16 mouse cellular contexts compared by ENCODE assay signal in genomic region chr6:39526797-39527196, GRCm38 (mm10). TPM values are rescaled to one million over a fixed set of nuclear protein-coding genes. Genes with fewer than 3 reads are reported as not detected.
DNase-seq lines count a peak whose midpoint lies in the region; ATAC-seq and TF ChIP-seq lines count a peak whose summit lies in the region.
"Had no signal": no experiment of that assay in that cellular context is flagged by ENCODE, and none has a peak within 500 bp of the region (broad histone marks: within the 10 kb centered on the region; RNA-seq: fewer than 3 reads in every experiment).

No protein-coding gene starts in this region.

- H3K27me3 ChIP-seq in hindbrain, embryonic 13.5 days, result no peaks in the 10 kb centered on the region
- no peaks in the 10 kb centered on the region for H3K27me3 ChIP-seq in hindbrain, embryonic 11.5 days (ENCODE audit: control insufficient read depth, insufficient read depth, low read length)
- no peaks in the 10 kb centered on the region for H3K27me3 ChIP-seq in midbrain, embryonic 16.5 days (ENCODE audit: control insufficient read depth, insufficient read depth, low read depth, low read length)
- H3K27me3 ChIP-seq in midbrain, postnatal 0 days (ENCODE audit: insufficient read depth, low read length), result no peaks in the 10 kb centered on the region
- no peaks in the 10 kb centered on the region for H3K27me3 ChIP-seq in forebrain, embryonic 13.5 days
- H3K27me3 ChIP-seq: liver, embryonic 13.5 days; neural tube, embryonic 13.5 days had no signal

- intact Hi-C loops in left cerebral cortex, adult 2 months (cut with DNase I), result no loop called here

- no peak overlapping the region for H3K4me3 ChIP-seq in hindbrain, embryonic 13.5 days
- no peak overlapping the region for H3K4me3 ChIP-seq in hindbrain, embryonic 11.5 days (ENCODE audit: low read depth, low read length)
- H3K4me3 ChIP-seq in midbrain, embryonic 16.5 days (ENCODE audit: low read depth, low read length), result no peak overlapping the region
- no peak overlapping the region for H3K4me3 ChIP-seq in midbrain, postnatal 0 days (ENCODE audit: low read depth, low read length)
- no peak overlapping the region for H3K4me3 ChIP-seq in left cerebral cortex, adult 2 months
- H3K4me3 ChIP-seq in forebrain, embryonic 13.5 days, result no peak overlapping the region
- H3K4me3 ChIP-seq: erythroblast, embryonic 14.5 days; liver, embryonic 13.5 days; neural tube, embryonic 13.5 days had no signal

- no peak for DNase-seq in hindbrain, embryonic 11.5 days (ENCODE audit: low spot score)
- DNase-seq in midbrain, postnatal 0 days (ENCODE audit: low spot score), result no peak
- peak; percentile 42 for DNase-seq in ZHBTc4 (ENCODE audit: low read depth, low spot score)
- DNase-seq in left cerebral cortex, adult 2 months (ENCODE audit: extremely low spot score in 1 of 2, low spot score in 2 of 2), result no peak
- DNase-seq: adrenal gland, postnatal 36 days; embryo, embryonic 11 days; kidney, adult 9 months; liver, embryonic 13.5 days; thymus, postnatal 14 days had no signal

- peaks cover 18% of the 10 kb centered on the region for H3K36me3 ChIP-seq in hindbrain, embryonic 13.5 days
- 0 out of 2 replicates have a peak, but pooled peaks cover 2% of the 10 kb centered on the region for H3K36me3 ChIP-seq in hindbrain, embryonic 11.5 days (ENCODE audit: control insufficient read depth, insufficient read depth, low read length)
- H3K36me3 ChIP-seq in midbrain, embryonic 16.5 days (ENCODE audit: control insufficient read depth, insufficient read depth, low read length), result peaks cover 1% of the 10 kb centered on the region
- peaks cover 9% of the 10 kb centered on the region for H3K36me3 ChIP-seq in midbrain, postnatal 0 days (ENCODE audit: insufficient read depth, low read length)
- peaks cover 17% of the 10 kb centered on the region for H3K36me3 ChIP-seq in forebrain, embryonic 13.5 days (ENCODE audit: poor library complexity, severe bottlenecking)
- H3K36me3 ChIP-seq: liver, embryonic 13.5 days had no signal

- no peaks in the 10 kb centered on the region for H3K9me3 ChIP-seq in hindbrain, embryonic 13.5 days
- H3K9me3 ChIP-seq in hindbrain, embryonic 11.5 days (ENCODE audit: control insufficient read depth, low read length), result no peaks in the 10 kb centered on the region
- H3K9me3 ChIP-seq in midbrain, embryonic 16.5 days (replicated peaks; ENCODE audit: control insufficient read depth, low read length, poor library complexity, severe bottlenecking), result no peaks in the 10 kb centered on the region
- no peaks in the 10 kb centered on the region for H3K9me3 ChIP-seq in midbrain, postnatal 0 days (ENCODE audit: low read length)
- no peaks in the 10 kb centered on the region for H3K9me3 ChIP-seq in forebrain, embryonic 13.5 days (replicated peaks)
- H3K9me3 ChIP-seq: liver, embryonic 13.5 days; neural tube, embryonic 13.5 days had no signal

- no peak overlapping the region for H3K4me2 ChIP-seq in hindbrain, embryonic 13.5 days
- no peak overlapping the region for H3K4me2 ChIP-seq in hindbrain, embryonic 11.5 days (replicated peaks; ENCODE audit: low read depth, low read length)
- no peak overlapping the region for H3K4me2 ChIP-seq in midbrain, embryonic 16.5 days (ENCODE audit: low read length)
- no peak overlapping the region for H3K4me2 ChIP-seq in midbrain, postnatal 0 days (ENCODE audit: low read depth, low read length, poor library complexity, severe bottlenecking)
- H3K4me2 ChIP-seq in forebrain, embryonic 13.5 days, result no peak overlapping the region
- H3K4me2 ChIP-seq: liver, embryonic 13.5 days; neural tube, embryonic 13.5 days had no signal

- peaks cover 30% of the 10 kb centered on the region for H3K4me1 ChIP-seq in hindbrain, embryonic 13.5 days (replicated peaks)
- H3K4me1 ChIP-seq in hindbrain, embryonic 11.5 days (replicated peaks; ENCODE audit: control insufficient read depth, insufficient read depth, low read length), result peaks cover 7% of the 10 kb centered on the region
- peaks cover 23% of the 10 kb centered on the region; the same call in 1 of the 2 replicates for H3K4me1 ChIP-seq in midbrain, embryonic 16.5 days (ENCODE audit: control insufficient read depth, insufficient read depth, low read length)
- H3K4me1 ChIP-seq in midbrain, postnatal 0 days (ENCODE audit: insufficient read depth, low read length), result no peaks in the 10 kb centered on the region
- H3K4me1 ChIP-seq in forebrain, embryonic 13.5 days, result peaks cover 24% of the 10 kb centered on the region

- WGBS in hindbrain, embryonic 13.5 days, result 72% methylated on average over 9 of the region's 10 CpGs
- WGBS in hindbrain, embryonic 11.5 days, result 90% methylated on average over 8 of the region's 10 CpGs
- WGBS in midbrain, embryonic 16.5 days, result 78% methylated on average over 9 of the region's 10 CpGs
- 73% methylated on average over 9 of the region's 10 CpGs for WGBS in midbrain, postnatal 0 days
- WGBS in forebrain, embryonic 13.5 days, result 86% methylated on average over 9 of the region's 10 CpGs

- ATAC-seq in hindbrain, embryonic 13.5 days (ENCODE audit: low FRiP score), result no peak
- no peak for ATAC-seq in hindbrain, embryonic 11.5 days (ENCODE audit: low FRiP score)
- no peak for ATAC-seq in midbrain, embryonic 16.5 days
- ATAC-seq in midbrain, postnatal 0 days (ENCODE audit: low FRiP score), result no peak
- peak; percentile 50; the same call in 1 of the 2 replicates for ATAC-seq in neutrophil, adult 5-6 weeks (ENCODE audit: extremely low read depth, insufficient number of reproducible peaks, low FRiP score, poor library complexity, severe bottlenecking)
- no peak for ATAC-seq in forebrain, embryonic 13.5 days

- TF ChIP-seq CTCF in midbrain, postnatal 0 days (IDR thresholded peaks at IDR 0.05), result no peak
- TF ChIP-seq CTCF in left cerebral cortex, adult 2 months (IDR thresholded peaks at IDR 0.05), result no peak

- peak overlapping the region; percentile 88 for H3K27ac ChIP-seq in hindbrain, embryonic 13.5 days
- H3K27ac ChIP-seq in hindbrain, embryonic 11.5 days (ENCODE audit: low read depth, low read length), result no peak overlapping the region
- peak overlapping the region; percentile 33; the same call in 1 of the 2 replicates for H3K27ac ChIP-seq in midbrain, embryonic 16.5 days (ENCODE audit: low read length)
- no peak overlapping the region for H3K27ac ChIP-seq in midbrain, postnatal 0 days (ENCODE audit: low read depth, low read length)
- no peak overlapping the region for H3K27ac ChIP-seq in left cerebral cortex, adult 2 months
- no peak overlapping the region for H3K27ac ChIP-seq in forebrain, embryonic 13.5 days
- H3K27ac ChIP-seq: liver, embryonic 13.5 days had no signal

- H3K9ac ChIP-seq in hindbrain, embryonic 13.5 days, result no peak overlapping the region
- H3K9ac ChIP-seq in hindbrain, embryonic 11.5 days (ENCODE audit: low read depth, low read length), result no peak overlapping the region
- no peak overlapping the region for H3K9ac ChIP-seq in midbrain, embryonic 16.5 days (ENCODE audit: low read depth, low read length)
- no peak overlapping the region for H3K9ac ChIP-seq in midbrain, postnatal 0 days (replicated peaks; ENCODE audit: low read length, poor library complexity, severe bottlenecking)
- no peak overlapping the region for H3K9ac ChIP-seq in forebrain, embryonic 13.5 days
- H3K9ac ChIP-seq: liver, embryonic 13.5 days; neural tube, embryonic 13.5 days had no signal

RNA-seq across cellular contexts. Expression of gene Dennd2a, which starts 30.9 kb away (rescaled TPM):
- polyA plus RNA-seq in hindbrain, embryonic 13.5 days (2015; fragmentation: Nextera tagmentation; extraction: Ambion mirVana), result 25.4 and 27.5 TPM in 2 replicates
- 38.1 and 38.8 TPM in 2 replicates for polyA plus RNA-seq in hindbrain, embryonic 11.5 days (2014; fragmentation: Nextera tagmentation; extraction: Ambion mirVana)
- 15.6 and 17.0 TPM in 2 replicates for polyA plus RNA-seq in midbrain, embryonic 16.5 days (2015; fragmentation: Nextera tagmentation; extraction: Ambion mirVana)
- 15.9 and 22.4 TPM in 2 replicates for total RNA-seq in midbrain, postnatal 0 days (2014; rRNA removed)
- polyA plus RNA-seq in midbrain, postnatal 0 days (2015; fragmentation: Nextera tagmentation; extraction: Ambion mirVana), result 7.8 and 9.8 TPM in 2 replicates
- 0.12 and 1.4 TPM in 2 replicates for total RNA-seq in neutrophil, adult 5-6 weeks (2017)
- 10 to 100 TPM; 23.2 to 25.3 TPM for total RNA-seq in left cerebral cortex, adult 2 months (2021)
- 19.6 and 22.8 TPM in 2 replicates for polyA plus RNA-seq in forebrain, embryonic 13.5 days (2015; fragmentation: Nextera tagmentation; extraction: Ambion mirVana)
- polyA plus RNA-seq: erythroblast, embryonic 14.5 days had no signal

RNA-seq across cellular contexts. Expression of gene Adck2, which starts 46.9 kb away (rescaled TPM):
- polyA plus RNA-seq in hindbrain, embryonic 13.5 days (2015; fragmentation: Nextera tagmentation; extraction: Ambion mirVana), result 41.4 and 46.9 TPM in 2 replicates
- 23.9 and 29.3 TPM in 2 replicates for polyA plus RNA-seq in hindbrain, embryonic 11.5 days (2014; fragmentation: Nextera tagmentation; extraction: Ambion mirVana)
- 47.2 and 50.3 TPM in 2 replicates for polyA plus RNA-seq in midbrain, embryonic 16.5 days (2015; fragmentation: Nextera tagmentation; extraction: Ambion mirVana)
- total RNA-seq in midbrain, postnatal 0 days (2014; rRNA removed), result 16.9 and 31.0 TPM in 2 replicates
- 44.9 and 45.9 TPM in 2 replicates for polyA plus RNA-seq in midbrain, postnatal 0 days (2015; fragmentation: Nextera tagmentation; extraction: Ambion mirVana)
- 13.6 and 13.8 TPM in 2 replicates for total RNA-seq in neutrophil, adult 5-6 weeks (2017)
- total RNA-seq in left cerebral cortex, adult 2 months (2021), result 10 to 100 TPM; 26.6 to 29.1 TPM
- polyA plus RNA-seq in forebrain, embryonic 13.5 days (2015; fragmentation: Nextera tagmentation; extraction: Ambion mirVana), result 35.7 and 39.0 TPM in 2 replicates

RNA-seq across cellular contexts. Expression of gene Gm42420, which starts 58.8 kb away (rescaled TPM):
- 2.1 TPM in 1 of 2 replicates, not detected in the other for polyA plus RNA-seq in hindbrain, embryonic 13.5 days (2015; fragmentation: Nextera tagmentation; extraction: Ambion mirVana)
- 0.90 and 1.3 TPM in 2 replicates for polyA plus RNA-seq in hindbrain, embryonic 11.5 days (2014; fragmentation: Nextera tagmentation; extraction: Ambion mirVana)
- 0.70 and 2.1 TPM in 2 replicates for polyA plus RNA-seq in midbrain, embryonic 16.5 days (2015; fragmentation: Nextera tagmentation; extraction: Ambion mirVana)
- total RNA-seq in midbrain, postnatal 0 days (2014; rRNA removed), result not detected in 2 replicates
- polyA plus RNA-seq in midbrain, postnatal 0 days (2015; fragmentation: Nextera tagmentation; extraction: Ambion mirVana), result 1.5 and 1.8 TPM in 2 replicates
- 0.81 TPM in 1 of 2 replicates, not detected in the other for total RNA-seq in neutrophil, adult 5-6 weeks (2017)
- under 1 TPM in 1 of 2 experiments, not detected in 1; 0.79 TPM for total RNA-seq in left cerebral cortex, adult 2 months (2021)
- 0.79 TPM in 1 of 2 replicates, not detected in the other for polyA plus RNA-seq in forebrain, embryonic 13.5 days (2015; fragmentation: Nextera tagmentation; extraction: Ambion mirVana)
- total RNA-seq: gastrocnemius, postnatal 4 days had no signal
- polyA plus RNA-seq: erythroblast, embryonic 14.5 days; neural tube, embryonic 13.5 days had no signal

Comparison
In these comparisons a context has a peak if more than half of its experiments do, and no peak if none do; other contexts are left out.
1. H3K27ac ChIP-seq: peak in hindbrain, embryonic 13.5 days (single experiment) and midbrain, embryonic 16.5 days (single experiment); none in hindbrain, embryonic 11.5 days (single experiment), midbrain, postnatal 0 days (single experiment), left cerebral cortex, adult 2 months (single experiment) and forebrain, embryonic 13.5 days (single experiment).